Mouse (Mus musculus) E14TG2a.4 (cell line): ENCODE results near the gene Stx18.

ENCODE experiments used
- CTCF ChIP-seq: conservative IDR thresholded peaks from 2 replicates; pipeline ENCODE4 v1.5.1; 2014; ENCODE audit warnings: low read length
- NANOG ChIP-seq: IDR thresholded peaks from 2 replicates; pipeline ENCODE4 v1.6.1; 2014; ENCODE audit warnings: borderline replicate concordance, low read length, mixed read lengths
- POU5F1 ChIP-seq: IDR thresholded peaks from 2 replicates; pipeline ENCODE4 v1.6.1; 2014; ENCODE audit warnings: low read length, borderline replicate concordance

- TF ChIP-seq CTCF (no peak), POU5F1 (no peak), NANOG (no peak)
Observed at GRCm38 (mm10) chr5:38099139-38099676, 60.7 kb downstream of the Stx18 start.
